Mouse (Mus musculus) layer of hippocampus, adult 8-10 months (tissue): ENCODE measurements around the gene Htt. TPM values are rescaled to one million over a fixed set of nuclear protein-coding genes. Genes with fewer than 3 reads are reported as not detected.

Source experiments
- DNase-seq, 2 experiments: peaks; one replicate each; pipeline ENCODE4 v3.0.0; 2022; ENCODE audit warnings: low spot score in 2 of 2
- microRNA-seq, 2 experiments: library from miRNA; unstranded; fragments of <30 nt; microRNA quantifications; one replicate each; pipeline ENCODE4 v1.2.0; 2022
- total RNA-seq, 4 experiments: library from RNA; stranded (reverse); gene quantifications; 2 replicates each; pipeline ENCODE4 v1.2.4; 2022

The Htt gene
- total RNA-seq, 4 experiments from 2014 or later, result 71.0 to 94.2 (median 80.1) TPM

DNA sequence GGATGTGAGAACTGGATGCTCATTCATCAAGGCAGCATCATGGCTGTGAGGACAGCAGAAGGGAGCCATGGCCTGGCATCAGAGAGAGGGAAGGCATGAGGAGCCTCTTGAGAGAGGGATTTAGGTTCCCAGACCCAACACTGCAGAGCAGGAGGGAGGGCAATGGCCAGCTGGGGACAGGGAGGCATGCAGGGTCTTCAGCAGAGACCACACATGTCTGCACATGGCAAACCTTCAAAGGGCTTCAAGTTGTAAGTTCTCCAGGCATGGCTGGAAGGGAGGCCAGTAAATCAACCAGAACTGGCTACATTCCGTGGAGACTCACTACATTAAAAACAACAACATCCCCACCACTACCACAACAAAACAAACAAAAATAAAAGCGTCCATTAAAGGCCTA lies 169.6 kb downstream of the Htt start:
- DNase-seq, result no peak

DNA sequence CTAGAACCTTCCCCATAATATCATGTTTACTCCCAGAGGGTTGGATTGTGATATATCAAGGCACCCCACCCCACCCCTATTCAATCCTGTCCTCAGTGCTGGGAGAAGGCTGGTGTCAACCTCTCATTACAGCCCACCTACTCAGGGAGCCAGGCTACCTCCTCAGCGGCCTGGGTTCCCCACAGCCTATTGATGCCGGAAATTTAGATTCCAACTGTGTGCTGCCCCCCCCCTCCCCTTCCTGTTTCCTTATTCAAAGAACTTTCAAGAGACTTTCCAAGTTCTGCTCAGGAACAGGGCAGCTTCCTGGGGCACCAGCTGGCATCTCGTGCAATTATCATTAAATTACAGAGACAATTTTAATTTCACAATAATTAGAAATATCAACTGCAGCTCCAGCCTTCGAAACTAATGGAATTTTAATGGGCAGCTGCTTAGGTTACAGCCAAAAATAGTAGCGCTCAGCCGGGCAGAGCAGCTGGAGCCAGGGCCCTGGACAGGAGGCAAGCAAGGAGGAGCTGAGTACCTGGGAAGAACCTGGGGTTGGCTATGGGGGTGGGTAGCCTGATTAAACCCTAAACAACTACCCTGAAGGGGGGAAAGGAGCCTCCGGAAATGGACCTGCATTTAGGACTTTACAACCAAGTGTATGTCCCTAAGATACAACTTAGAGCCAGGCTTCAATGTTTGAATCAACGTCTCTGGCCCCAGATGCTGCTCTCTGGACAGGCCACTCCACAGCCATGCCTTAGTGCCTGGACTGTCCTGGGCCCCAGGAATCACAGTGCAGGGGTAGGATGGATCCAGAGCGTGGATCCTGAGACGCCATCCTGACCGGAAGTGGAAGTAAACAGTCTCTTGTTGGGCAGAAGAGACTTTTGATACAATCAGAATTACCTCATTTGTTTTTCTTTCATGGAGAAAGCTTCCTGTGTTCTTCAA lies 170.2 kb downstream of the Htt start:
- no peak for DNase-seq

DNA sequence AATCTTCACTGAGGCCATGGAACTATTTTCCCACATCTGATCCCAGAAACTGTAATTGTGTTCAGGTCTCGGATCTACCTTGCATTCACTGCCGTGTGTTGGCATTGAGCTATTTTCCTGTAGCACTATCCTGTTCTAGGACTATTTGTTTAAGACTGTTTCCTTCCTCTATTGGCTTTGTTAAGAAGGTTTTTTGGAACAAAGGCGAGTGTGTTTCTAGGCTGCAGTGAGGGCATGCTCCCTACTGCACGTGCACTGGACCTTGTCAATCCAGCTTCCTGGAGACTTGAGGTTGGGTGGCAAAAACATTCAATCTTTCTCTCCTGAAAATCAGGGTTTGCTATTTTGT lies 170.9 kb downstream of the Htt start:
- no peak for DNase-seq

DNA sequence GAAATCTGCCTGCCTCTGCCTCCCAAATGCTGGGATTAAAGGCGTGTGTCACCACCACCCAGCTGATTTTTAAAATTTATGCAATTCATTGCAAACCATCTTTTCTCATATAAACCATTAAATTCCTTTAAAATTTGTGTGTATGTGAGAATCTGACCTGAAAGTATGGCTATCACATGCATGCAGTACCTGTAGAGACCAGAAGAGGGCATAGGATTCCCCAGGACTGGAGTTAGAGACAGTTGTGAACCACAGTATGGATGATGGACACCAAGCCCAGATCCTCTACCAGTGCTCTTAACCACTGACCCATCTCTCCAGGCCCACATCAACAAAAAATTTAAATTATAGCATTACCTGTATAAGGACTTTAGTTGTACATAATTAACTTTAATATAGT lies 171.9 kb downstream of the Htt start:
- no peak for DNase-seq

DNA sequence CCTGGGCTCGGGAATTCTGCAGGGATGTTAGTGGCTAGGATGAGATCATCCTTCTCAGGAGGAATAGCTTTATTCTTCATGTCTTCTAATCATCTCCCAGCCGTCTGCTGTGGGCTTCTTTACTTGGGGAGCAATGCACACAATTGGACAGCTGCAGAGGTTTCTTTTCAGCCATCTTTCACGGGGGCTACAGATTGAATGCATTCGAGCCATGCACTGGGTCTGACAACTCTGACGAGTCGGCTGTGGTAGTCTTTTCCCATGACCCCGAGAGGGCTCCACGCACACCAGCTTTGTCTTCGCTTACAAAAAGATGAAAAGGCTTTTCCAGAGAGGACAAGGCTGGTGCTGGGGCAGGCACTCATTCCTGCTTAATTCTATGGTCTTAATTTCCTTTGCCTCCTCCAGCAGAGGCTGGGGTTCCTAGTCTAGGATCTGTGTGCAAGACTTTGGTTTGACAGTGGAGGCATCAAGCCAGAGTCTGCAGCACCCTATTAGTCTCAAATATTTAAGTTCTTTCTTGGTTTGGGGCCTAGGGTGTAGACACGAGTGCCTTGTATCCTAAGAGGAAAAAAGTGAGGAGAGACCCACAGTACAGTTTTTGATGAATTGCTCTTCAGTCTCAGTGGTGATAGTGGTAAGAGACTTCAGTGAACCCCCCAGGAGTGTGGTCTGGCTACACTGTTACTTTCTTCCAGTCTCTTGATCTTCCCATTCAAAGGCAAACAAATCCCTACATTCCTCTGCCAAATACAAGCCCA lies 180.3 kb downstream of the Htt start:
- DNase-seq, result no peak

DNA sequence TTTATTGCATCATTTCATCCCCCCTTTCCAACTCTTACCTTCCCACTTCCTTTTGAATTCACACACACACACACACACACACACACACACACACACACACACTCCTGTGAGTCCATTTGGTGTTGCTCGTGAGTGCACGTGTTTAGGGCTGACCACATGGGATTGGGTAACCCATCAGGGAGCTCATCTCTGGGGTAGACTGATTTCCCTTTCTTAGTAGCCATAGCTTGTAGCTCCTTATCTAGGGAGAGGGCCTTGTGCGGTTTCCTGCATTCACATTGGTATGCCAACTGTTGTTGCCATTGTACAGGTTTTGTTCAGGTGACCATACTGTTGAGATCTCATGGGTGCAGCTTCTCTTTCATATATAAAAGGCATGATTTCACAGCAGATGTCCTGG lies 181.9 kb downstream of the Htt start:
- no peak for DNase-seq

DNA sequence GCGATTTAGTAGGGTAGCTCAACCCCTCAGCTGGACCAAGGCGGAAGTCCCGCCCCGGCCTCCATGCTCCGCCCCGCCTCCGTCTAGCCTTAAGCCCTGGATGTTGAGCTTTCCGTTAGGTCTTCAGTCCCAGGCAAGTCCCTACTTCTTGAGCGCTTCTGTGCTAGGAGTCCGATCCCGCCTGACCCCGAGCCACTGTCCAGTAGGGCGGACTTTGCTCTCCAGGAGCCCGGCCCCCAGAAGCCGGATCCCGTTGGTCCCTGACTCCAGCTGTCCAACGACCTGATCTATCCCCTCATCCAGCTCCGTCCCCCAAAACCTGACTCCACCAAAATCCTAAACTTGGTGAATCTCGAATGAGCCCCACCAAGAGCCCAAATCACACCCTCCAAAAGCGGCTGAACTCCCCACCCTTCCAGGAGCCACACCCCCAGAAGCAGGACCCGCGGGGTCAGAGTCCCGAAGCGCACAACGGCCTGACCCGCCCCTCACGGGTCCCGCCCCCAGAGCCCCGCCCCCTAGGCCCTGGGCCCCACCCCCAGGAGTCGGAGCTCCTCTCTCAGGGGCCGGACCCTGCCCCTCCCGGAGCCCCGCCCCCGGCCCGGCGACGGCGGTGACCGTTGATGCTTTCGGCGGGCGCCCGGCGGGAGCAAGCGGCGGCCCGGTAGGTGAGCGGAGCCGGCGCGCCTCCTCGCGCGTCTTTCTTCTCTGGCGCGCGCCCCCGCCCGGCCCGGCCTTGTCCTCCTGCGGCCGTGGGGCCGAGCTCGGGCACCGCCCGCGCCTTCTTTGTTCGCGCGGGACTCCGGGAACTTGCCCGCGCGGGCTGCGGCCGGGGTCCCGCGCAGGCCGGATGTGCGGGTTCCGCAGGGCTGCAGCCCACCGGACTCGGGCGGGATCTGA lies 187.6 kb downstream of the Htt start, which contains the start of gene Rgs12:
Gene Rgs12, plus strand, starts transcription at position 585 of the 900 bp plus-strand sequence.
- no peak for DNase-seq

DNA sequence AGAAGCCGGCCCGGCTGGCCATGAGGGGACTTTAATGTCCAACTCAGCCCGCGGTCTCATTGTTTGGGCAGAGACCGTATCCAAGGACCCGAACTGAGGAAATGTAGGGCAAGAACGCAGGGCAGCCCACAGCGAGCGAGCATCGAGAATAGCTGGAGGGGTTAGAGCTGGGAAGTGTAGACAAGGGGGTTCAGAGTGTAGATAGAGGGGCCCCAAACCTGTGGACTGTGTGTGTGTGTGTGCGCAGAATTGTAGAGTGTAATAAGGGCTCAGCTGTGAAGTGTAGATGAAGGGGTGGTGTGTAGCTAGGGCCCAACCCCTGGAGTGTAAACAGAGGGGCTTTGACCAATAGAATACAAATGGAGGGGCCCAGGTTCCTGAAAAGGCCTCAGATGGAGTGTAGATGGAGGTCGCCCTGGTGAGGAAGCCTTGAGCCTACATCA lies 188.2 kb downstream of the Htt start:
- DNase-seq, result no peak

DNA sequence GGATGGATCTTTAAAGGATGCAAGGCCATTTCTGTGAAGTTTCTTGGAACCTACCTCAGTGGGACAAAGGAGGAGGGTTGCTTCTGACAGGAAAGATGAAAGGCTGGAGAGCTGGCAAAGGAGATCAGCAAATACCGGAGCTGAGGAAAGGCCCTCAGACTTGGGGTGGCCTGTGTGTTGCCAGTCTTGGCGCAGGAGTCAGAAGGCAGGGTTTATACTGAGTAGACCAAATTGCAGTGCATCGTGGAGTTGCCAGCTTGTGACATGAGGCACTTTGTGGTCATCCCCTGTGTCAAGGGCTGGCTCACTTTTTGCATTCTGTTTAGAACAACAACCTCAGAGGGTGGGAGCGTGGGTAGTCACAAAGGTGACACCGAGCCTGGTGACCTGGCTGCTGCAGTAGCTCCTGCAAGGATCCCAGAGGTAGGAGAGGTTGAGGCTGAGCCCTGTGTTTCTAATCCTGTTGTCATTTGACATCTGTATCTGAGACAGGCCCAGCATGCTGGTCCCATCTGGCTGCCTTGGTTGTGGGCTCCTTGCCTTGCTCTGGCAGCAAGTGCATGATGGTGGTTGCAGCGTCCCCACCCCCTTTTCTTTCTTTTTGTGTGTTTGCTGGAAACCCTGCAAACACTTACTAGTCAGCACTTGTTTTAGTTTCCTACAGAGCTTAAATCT lies 189.1 kb downstream of the Htt start:
- DNase-seq, result no peak

DNA sequence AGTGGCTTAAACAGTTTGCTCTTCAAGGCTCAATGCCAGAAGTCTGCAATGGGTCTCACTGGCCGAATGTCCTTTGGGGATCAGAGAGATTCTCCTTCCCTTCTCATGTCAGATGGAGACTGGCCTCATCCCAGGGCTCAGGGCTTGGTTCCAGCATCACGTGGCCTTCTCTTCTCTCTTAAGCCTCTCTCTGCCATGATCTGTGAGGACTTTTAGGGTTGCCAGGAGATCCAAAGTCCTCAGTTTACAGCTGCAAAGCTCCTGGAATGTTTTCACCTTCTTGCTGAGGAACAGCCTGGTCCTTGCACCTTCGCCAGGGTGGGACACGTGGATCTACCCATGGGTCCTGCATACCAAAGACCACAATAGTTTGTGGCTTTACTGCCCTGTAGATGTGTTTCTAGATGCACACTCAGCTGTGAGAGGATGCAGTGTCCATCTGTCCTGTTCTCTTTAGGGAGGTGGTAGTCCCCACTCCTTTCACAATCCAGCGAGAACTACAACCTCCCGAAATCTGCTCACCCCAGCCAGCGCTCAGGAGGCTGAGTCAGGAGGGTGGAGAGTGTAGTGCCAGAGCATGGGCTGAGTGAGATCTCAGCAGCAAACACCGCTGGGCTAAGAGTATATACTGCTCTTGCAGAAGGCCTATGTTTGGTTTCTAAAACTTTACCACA lies 189.8 kb downstream of the Htt start:
- DNase-seq, result no peak

DNA sequence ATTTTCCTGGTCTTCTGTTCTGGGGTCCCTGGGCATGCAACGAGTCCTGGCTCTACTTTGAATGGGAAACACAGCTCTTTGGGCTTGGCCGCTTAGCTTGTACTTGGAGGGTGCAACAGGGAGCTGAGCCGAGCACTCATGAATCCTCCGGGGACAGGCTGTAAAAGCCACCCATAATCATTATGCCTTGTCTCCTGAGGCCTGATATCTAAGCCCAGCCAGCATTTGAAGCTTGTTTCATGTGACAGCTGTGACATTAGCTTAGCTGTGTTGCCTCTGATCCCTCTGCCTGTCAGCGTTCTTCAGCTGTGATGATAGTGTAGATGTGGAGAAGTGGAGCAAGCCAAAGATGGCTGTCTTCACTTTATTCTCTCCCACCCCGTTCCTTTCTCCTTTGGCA lies 193.0 kb downstream of the Htt start:
- no peak for DNase-seq

DNA sequence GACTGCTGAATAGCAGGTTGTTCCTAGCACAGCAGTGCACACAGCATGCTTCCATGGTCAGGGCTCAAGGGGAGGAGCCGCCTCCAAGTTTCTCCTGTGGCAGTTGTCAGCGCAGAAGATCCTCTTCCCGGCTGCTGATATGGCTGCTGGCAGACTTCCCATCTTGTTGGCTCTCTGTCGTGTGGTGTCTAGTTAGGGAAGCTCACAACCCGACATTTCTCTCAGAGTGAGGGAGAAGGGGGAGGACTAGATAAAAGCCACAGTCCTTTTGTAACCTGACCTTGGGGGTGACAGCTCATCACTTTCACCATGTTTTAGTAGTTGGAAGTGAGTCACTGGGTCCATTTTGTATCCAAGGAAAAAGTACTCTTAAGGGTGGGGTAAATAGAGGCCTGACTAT lies 194.1 kb downstream of the Htt start:
- DNase-seq, result no peak

DNA sequence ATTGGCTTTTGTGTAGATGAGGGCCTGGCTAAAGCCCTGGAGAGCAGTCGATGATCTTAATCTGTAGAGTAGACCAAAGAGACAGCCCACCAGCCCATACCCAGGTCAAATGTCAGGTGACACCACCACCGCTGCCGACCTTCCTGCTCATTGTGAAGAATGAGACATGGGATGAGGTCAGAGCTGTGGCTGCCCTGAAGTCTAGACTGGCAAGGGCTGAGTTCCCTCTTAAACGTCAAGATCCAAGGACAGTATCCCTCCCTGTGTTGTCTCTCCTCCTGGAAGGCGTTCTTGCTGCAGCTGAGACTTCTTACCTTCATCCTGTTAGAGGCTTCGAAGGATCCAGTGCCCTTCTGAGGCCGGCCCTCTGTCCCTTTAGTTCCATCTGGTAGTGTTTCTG lies 194.6 kb downstream of the Htt start:
- no peak for DNase-seq

DNA sequence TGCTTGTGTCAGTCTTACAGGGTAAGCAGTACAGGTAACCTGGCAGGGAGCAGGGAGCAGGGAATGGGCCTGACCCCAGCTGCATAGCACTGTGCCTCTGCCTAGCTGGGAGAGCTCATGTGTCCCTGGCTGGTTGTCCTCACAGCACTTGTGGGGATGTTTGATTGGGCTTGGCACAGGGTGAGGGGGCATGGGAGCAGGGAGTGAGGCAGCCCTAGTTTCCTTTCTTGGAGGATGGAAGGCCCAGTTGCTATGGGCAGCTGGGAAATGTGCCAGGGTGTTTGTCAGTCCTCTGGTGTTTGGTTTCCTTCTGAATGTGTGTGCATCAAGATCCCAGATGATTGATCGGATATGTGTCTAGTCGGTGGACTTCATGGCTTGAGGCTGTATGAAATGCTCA lies 195.5 kb downstream of the Htt start:
- DNase-seq, result peak in 1 of 2 experiments; percentile 36

DNA sequence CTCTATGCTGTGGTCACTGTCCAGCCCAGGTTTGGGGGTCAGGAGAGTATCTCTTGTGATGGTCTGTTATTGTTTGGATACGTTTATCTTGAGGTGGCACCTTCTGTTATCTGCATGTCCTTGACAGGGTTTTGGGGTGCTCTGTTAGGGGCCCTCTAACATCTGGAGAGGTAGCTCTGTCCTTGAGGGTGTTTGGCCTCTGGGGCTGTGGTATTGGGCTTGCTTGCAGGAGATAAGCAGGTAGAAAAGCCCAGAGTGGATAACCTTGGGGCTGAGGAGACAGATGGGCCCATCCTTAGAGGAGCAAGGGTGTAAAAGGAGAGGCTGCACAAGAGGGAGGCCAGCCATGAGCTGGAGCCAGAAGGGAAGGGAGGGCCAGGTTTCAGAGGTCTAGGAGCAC lies 198.5 kb downstream of the Htt start:
- no peak for DNase-seq

Small RNA genes lying within 50 kb of the gene (microRNA-seq; reads per million reads assigned to microRNA genes)
- gene Mir467g, result 0 reads per million in 2 experiments

Other genes starting within 250 kb of the Htt start
- 10 to 100 TPM; 27.2 to 36.7 (median 33.1) TPM for gene Tnip2, start 247.7 kb upstream of the Htt start, total RNA-seq
- gene Sh3bp2, start 235.9 kb upstream of the Htt start, total RNA-seq, result 10 to 100 TPM in 2 of 4 experiments, 1 to 10 TPM in 2; 3.8 to 13.5 (median 8.5) TPM
- gene Add1, start 188.1 kb upstream of the Htt start, total RNA-seq, result 100 to 1,000 TPM; 394 to 417 (median 404) TPM
- gene Mfsd10, start 124.5 kb upstream of the Htt start, total RNA-seq, result 10 to 100 TPM; 39.6 to 50.6 (median 46.0) TPM
- 10 to 100 TPM; 11.5 to 18.2 (median 16.6) TPM for gene Nop14, start 101.6 kb upstream of the Htt start, total RNA-seq
- 1 to 10 TPM; 4.1 to 8.5 (median 5.7) TPM for gene Grk4, start 101.4 kb upstream of the Htt start, total RNA-seq
- 1 to 10 TPM; 6.4 to 7.1 (median 6.9) TPM for gene Msantd1, start 146.3 kb downstream of the Htt start, total RNA-seq
- gene Rgs12, start 187.7 kb downstream of the Htt start, total RNA-seq, result 10 to 100 TPM; 38.8 to 53.3 (median 42.3) TPM